Mouse (Mus musculus) liver, postnatal 0 days (tissue): ENCODE data around the gene Agpat1. TPM values are rescaled to one million over a fixed set of nuclear protein-coding genes. Genes with fewer than 3 reads are reported as not detected.

Experiments used
- ATAC-seq: fragments of 200-750 bp; cut with Nextera tagmentation; 2 replicates; pipeline ENCODE4 v1.8.0; 2017; ENCODE audit warnings: mild to moderate bottlenecking, moderate library complexity
- DNase-seq: peaks from one replicate; pipeline ENCODE4 v3.0.0-alpha.2; 2016
- H3K27ac ChIP-seq: fragments of 300-500 bp; sonication (generic); 2 replicates; pipeline ENCODE4 v1.5.1; 2014; ENCODE audit warnings: antibody characterized with exemption, moderate library complexity, mild to moderate bottlenecking, low read depth
- H3K27me3 ChIP-seq: fragments of 300-500 bp; sonication (generic); 2 replicates; pipeline ENCODE4 v1.6.1; 2014; ENCODE audit warnings: low read length, control low read depth, mixed read lengths; ENCODE audit not compliant: insufficient read depth
- H3K36me3 ChIP-seq: fragments of 300-500 bp; sonication (generic); replicated peaks from 2 replicates; pipeline ENCODE4 v1.6.1; 2014; ENCODE audit warnings: mild to moderate bottlenecking, control low read depth, low read length, moderate library complexity, mixed read lengths; ENCODE audit not compliant: insufficient read depth
- H3K4me1 ChIP-seq: fragments of 300-500 bp; sonication (generic); 2 replicates; pipeline ENCODE4 v1.6.1; 2014; ENCODE audit warnings: antibody characterized with exemption, mild to moderate bottlenecking, control low read depth; ENCODE audit not compliant: insufficient read depth
- H3K4me2 ChIP-seq: fragments of 300-500 bp; sonication (generic); 2 replicates; pipeline ENCODE4 v1.6.1; 2014; ENCODE audit warnings: low read depth, mild to moderate bottlenecking, low read length, moderate library complexity, mixed read lengths
- H3K4me3 ChIP-seq: fragments of 300-500 bp; sonication (generic); 2 replicates; pipeline ENCODE4 v1.5.1; 2014; ENCODE audit warnings: low read depth, low read length
- H3K9ac ChIP-seq: fragments of 300-500 bp; sonication (generic); replicated peaks from 2 replicates; pipeline ENCODE4 v1.6.1; 2014; ENCODE audit warnings: mild to moderate bottlenecking, moderate library complexity
- H3K9me3 ChIP-seq: fragments of 300-500 bp; sonication (generic); 2 replicates; pipeline ENCODE4 v1.6.1; 2016; ENCODE audit warnings: mild to moderate bottlenecking, control low read depth, low read length, mixed read lengths
- CTCF ChIP-seq: sonication (generic); IDR thresholded peaks from 2 replicates; pipeline ENCODE4 v1.5.1; 2016; ENCODE audit warnings: antibody characterized with exemption, low read depth
- EP300 ChIP-seq: IDR thresholded peaks from 2 replicates; pipeline ENCODE4 v1.6.1; 2016; ENCODE audit warnings: antibody characterized with exemption, low read depth, mild to moderate bottlenecking
- WGBS: fragments of 180-500 bp; shearing (Covaris S2); extraction: QIAGEN DNeasy Blood & Tissue Kit; methylation state at CpG from one replicate; pipeline ENCODE4 v1.1.7; 2014; ENCODE audit not compliant: insufficient replicate concordance; 5-methylcytosine and 5-hydroxymethylcytosine counted together
- polyA plus RNA-seq: library from polyadenylated mRNA; unstranded; fragments of >200 nt; fragmentation: Nextera tagmentation; extraction: Ambion mirVana; gene quantifications from 2 replicates; pipeline ENCODE4 v1.2.1, GENCODE M21; 2015

The Agpat1 gene
- polyA plus RNA-seq, 1 experiment from 2014 or later, result 11.1 TPM

DNA sequence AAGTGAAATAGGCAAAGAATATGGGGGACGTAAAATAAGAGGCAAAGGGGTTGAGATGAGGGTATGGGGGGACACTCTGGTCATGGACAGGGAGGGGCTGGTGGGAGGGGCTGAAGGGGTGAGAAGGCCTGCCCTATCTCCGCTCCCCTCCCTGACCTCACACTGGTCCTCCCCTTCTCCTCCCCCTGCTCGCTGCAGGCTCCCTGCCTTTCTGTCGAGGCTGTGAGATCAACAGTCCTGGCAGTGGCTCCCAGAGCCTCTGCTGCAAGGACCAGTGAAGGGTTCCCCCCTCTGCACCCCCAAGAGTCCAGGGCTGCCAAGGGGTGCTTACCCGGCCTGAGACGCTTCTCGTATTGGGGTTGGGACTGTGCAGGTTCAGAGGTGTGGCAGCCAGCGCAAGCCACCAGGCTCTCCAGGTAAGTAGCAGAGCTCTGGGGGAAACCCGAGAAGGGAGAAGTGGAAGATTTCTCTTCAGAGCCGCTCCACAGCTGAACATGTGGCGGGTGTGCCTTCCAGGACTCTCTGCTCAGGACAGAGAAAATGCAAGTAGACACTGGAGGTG, 56.3 kb downstream of the Agpat1 start:
- DNase-seq (no peak), ATAC-seq (no peak)
- Histone ChIP-seq H3K9ac (no peak overlapping the region), H3K36me3 (no peaks in the 10 kb centered on the region), H3K4me2 (no peak overlapping the region), H3K9me3 (no peaks in the 10 kb centered on the region), H3K27me3 (peaks cover 32% of the 10 kb centered on the region), H3K27ac (0 out of 2 replicates have a peak overlapping the region, but pooled peaks have one; percentile 16), H3K4me3 (no peak overlapping the region), H3K4me1 (peaks cover 3% of the 10 kb centered on the region)
- no peak for TF ChIP-seq CTCF
- no peak for TF ChIP-seq EP300
- WGBS, result 39% methylated on average over 11 of the region's 11 CpGs

- DNase-seq (no peak), ATAC-seq (peak; percentile 63)
- H3K36me3 ChIP-seq, result no peaks in the 10 kb centered on the region
- 6% methylated on average over 18 of the region's 19 CpGs for WGBS
- no peak overlapping the region for H3K4me3 ChIP-seq
- H3K27me3 ChIP-seq, result peaks cover 32% of the 10 kb centered on the region
- 0 out of 2 replicates have a peak overlapping the region, but pooled peaks have one; percentile 12 for H3K27ac ChIP-seq
- TF ChIP-seq EP300, result 0 out of 2 replicates have a peak, but pooled peaks have one; percentile 9
- TF ChIP-seq CTCF, result no peak
- peaks cover under 1% of the 10 kb centered on the region; the same call in 1 of the 2 replicates for H3K4me1 ChIP-seq
- no peak overlapping the region; the same call in 1 of the 2 replicates for H3K9ac ChIP-seq
- H3K4me2 ChIP-seq, result peak overlapping the region; percentile 11; the same call in 1 of the 2 replicates
- no peaks in the 10 kb centered on the region for H3K9me3 ChIP-seq
These were observed 57.1 kb downstream of the Agpat1 start for GRCm38 (mm10) chr17:34661121-34661591.

- H3K36me3 ChIP-seq, result no peaks in the 10 kb centered on the region
- DNase-seq (no peak), ATAC-seq (no peak)
- no peak overlapping the region for H3K27ac ChIP-seq
- no peak overlapping the region for H3K4me2 ChIP-seq
- no peak overlapping the region for H3K4me3 ChIP-seq
- H3K4me1 ChIP-seq, result no peaks in the 10 kb centered on the region
- no peaks in the 10 kb centered on the region for H3K9me3 ChIP-seq
- no peak for TF ChIP-seq EP300
- TF ChIP-seq CTCF, result no peak
- no peak overlapping the region for H3K9ac ChIP-seq
- 70% methylated on average over 1 of the region's 1 CpGs for WGBS
- peaks cover 30% of the 10 kb centered on the region for H3K27me3 ChIP-seq
These were observed 58.4 kb downstream of the Agpat1 start for GRCm38 (mm10) chr17:34662468-34662867.

GRCm38 (mm10) chr17:34662978-34663377, 58.9 kb downstream of the Agpat1 start:
- no peaks in the 10 kb centered on the region for H3K4me1 ChIP-seq
- 71% methylated on average over 8 of the region's 8 CpGs for WGBS
- ATAC-seq (no peak), DNase-seq (no peak)
- no peak overlapping the region for H3K4me3 ChIP-seq
- H3K4me2 ChIP-seq, result no peak overlapping the region
- H3K9me3 ChIP-seq, result no peaks in the 10 kb centered on the region
- H3K36me3 ChIP-seq, result no peaks in the 10 kb centered on the region
- no peak overlapping the region for H3K9ac ChIP-seq
- peaks cover 29% of the 10 kb centered on the region for H3K27me3 ChIP-seq
- no peak overlapping the region for H3K27ac ChIP-seq
- no peak for TF ChIP-seq EP300
- no peak for TF ChIP-seq CTCF

Other genes starting within 250 kb of the Agpat1 start
- not detected in 2 replicates for gene Btnl2, start 249.4 kb upstream of the Agpat1 start, polyA plus RNA-seq
- gene Btnl1, start 227.1 kb upstream of the Agpat1 start, polyA plus RNA-seq, result not detected in 2 replicates
- 0.08 TPM in 1 of 2 replicates, not detected in the other for gene BC051142, start 205.4 kb upstream of the Agpat1 start, polyA plus RNA-seq
- not detected in 2 replicates for gene Btnl4, start 126.9 kb upstream of the Agpat1 start, polyA plus RNA-seq
- not detected in 2 replicates for gene Btnl6, start 86.9 kb upstream of the Agpat1 start, polyA plus RNA-seq
- gene Notch4, start 40.0 kb upstream of the Agpat1 start, polyA plus RNA-seq, result 1.1 and 1.6 TPM in 2 replicates
- 19.6 and 24.7 TPM in 2 replicates for gene Gpsm3, start 14.5 kb upstream of the Agpat1 start, polyA plus RNA-seq
- 3.6 and 4.9 TPM in 2 replicates for gene Pbx2, start 13.0 kb upstream of the Agpat1 start, polyA plus RNA-seq
- 1.4 and 1.9 TPM in 2 replicates for gene Ager, start 6.4 kb upstream of the Agpat1 start, polyA plus RNA-seq
- 78.4 and 80.0 TPM in 2 replicates for gene Rnf5, start 572 bp upstream of the Agpat1 start, polyA plus RNA-seq
- 0.46 and 0.66 TPM in 2 replicates for gene Egfl8, start 11.7 kb downstream of the Agpat1 start, polyA plus RNA-seq
- gene Ppt2, start 24.2 kb downstream of the Agpat1 start, polyA plus RNA-seq, result 19.3 and 19.8 TPM in 2 replicates
- 0.05 TPM in 1 of 2 replicates, not detected in the other for gene Prrt1, start 25.3 kb downstream of the Agpat1 start, polyA plus RNA-seq
- 5.6 and 5.8 TPM in 2 replicates for gene Fkbpl, start 40.5 kb downstream of the Agpat1 start, polyA plus RNA-seq
- gene Atf6b, start 42.9 kb downstream of the Agpat1 start, polyA plus RNA-seq, result 12.9 and 13.0 TPM in 2 replicates
- gene Tnxb, start 66.3 kb downstream of the Agpat1 start, polyA plus RNA-seq, result 0.36 TPM in 2 replicates
- gene C4b, start 139.6 kb downstream of the Agpat1 start, polyA plus RNA-seq, result 151 and 198 TPM in 2 replicates
- gene Cyp21a1, start 200.3 kb downstream of the Agpat1 start, polyA plus RNA-seq, result not detected in 2 replicates
- gene Stk19, start 232.7 kb downstream of the Agpat1 start, polyA plus RNA-seq, result 12.6 and 13.1 TPM in 2 replicates
- gene Dxo, start 232.8 kb downstream of the Agpat1 start, polyA plus RNA-seq, result 17.6 and 19.2 TPM in 2 replicates
- 14.1 and 15.4 TPM in 2 replicates for gene Skiv2l, start 245.9 kb downstream of the Agpat1 start, polyA plus RNA-seq
- 26.1 and 26.5 TPM in 2 replicates for gene Nelfe, start 246.1 kb downstream of the Agpat1 start, polyA plus RNA-seq